Mouse (Mus musculus): ENCODE measurements around the gene Ccdc85a. TPM values are rescaled to one million over a fixed set of nuclear protein-coding genes. Genes with fewer than 3 reads are reported as not detected.
"Not testable (repeated sequence)": the region's sequence is repeated elsewhere in the genome, so short reads cannot be mapped to it uniquely, and the experiment has no call there.

Gene Ccdc85a
- polyA plus RNA-seq, 1 experiment = not detected

DNA sequence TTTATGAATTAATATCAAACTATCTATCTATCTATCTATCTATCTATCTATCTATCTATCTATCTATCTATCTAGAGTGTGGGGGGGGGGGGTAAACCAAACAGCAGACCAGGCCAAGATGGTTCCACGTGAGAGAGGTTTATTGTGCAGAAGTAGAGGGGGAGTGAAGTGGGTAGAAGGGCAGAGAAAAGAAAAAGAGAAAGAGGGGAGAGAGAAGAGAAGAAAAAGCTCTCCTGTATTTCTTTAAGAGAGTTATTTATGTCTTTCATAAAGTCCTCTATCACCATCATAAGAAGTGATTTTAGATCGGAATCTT is 218.2 kb downstream of the Ccdc85a start:
- no peaks in the 10 kb centered on the region for H3K79me3 ChIP-seq (ENCODE audit: low read depth)
- H3ac ChIP-seq (ENCODE audit: control insufficient read depth, insufficient read length, low read depth) = no peak overlapping the region
- no peaks in the 10 kb centered on the region for H3K36me3 ChIP-seq (ENCODE audit: control insufficient read depth, insufficient read depth)
- TF ChIP-seq FOSL1 (IDR thresholded peaks at IDR 0.05; ENCODE audit: insufficient read depth, low read length, poor library complexity, severe bottlenecking) (no peak), USF1 (IDR thresholded peaks at IDR 0.05; ENCODE audit: low read depth) (no peak), CEBPB (IDR thresholded peaks at IDR 0.05; ENCODE audit: low read depth) (no peak), MYOG (IDR thresholded peaks at IDR 0.05; ENCODE audit: control insufficient read depth, extremely low read depth, insufficient read length) (no peak), MAX (IDR thresholded peaks at IDR 0.05) (no peak), MYOD1 (IDR thresholded peaks at IDR 0.05; ENCODE audit: control insufficient read depth, insufficient read length, low read depth) (no peak), CTCF (IDR thresholded peaks at IDR 0.05; ENCODE audit: control insufficient read depth, insufficient read depth, insufficient read length) (no peak)
- no peak overlapping the region for H3K4me3 ChIP-seq (ENCODE audit: insufficient read depth, poor library complexity, severe bottlenecking)
- H3K27me3 ChIP-seq (ENCODE audit: control insufficient read depth, insufficient read depth, insufficient read length) = no peaks in the 10 kb centered on the region
- H3K79me2 ChIP-seq (ENCODE audit: control insufficient read depth, insufficient read depth) = no peaks in the 10 kb centered on the region

- H3K79me3 ChIP-seq (ENCODE audit: low read depth) = no peaks in the 10 kb centered on the region
- H3K4me3 ChIP-seq (ENCODE audit: insufficient read depth, poor library complexity, severe bottlenecking) = no peak overlapping the region
- H3K27me3 ChIP-seq (ENCODE audit: control insufficient read depth, insufficient read depth, insufficient read length) = no peaks in the 10 kb centered on the region
- TF ChIP-seq CTCF (IDR thresholded peaks at IDR 0.05; ENCODE audit: control insufficient read depth, insufficient read depth, insufficient read length) = no peak
- no peak for TF ChIP-seq CEBPB (IDR thresholded peaks at IDR 0.05; ENCODE audit: low read depth)
- TF ChIP-seq MYOG (IDR thresholded peaks at IDR 0.05; ENCODE audit: control insufficient read depth, extremely low read depth, insufficient read length) = no peak
- no peaks in the 10 kb centered on the region for H3K79me2 ChIP-seq (ENCODE audit: control insufficient read depth, insufficient read depth)
- no peak overlapping the region for H3ac ChIP-seq (ENCODE audit: control insufficient read depth, insufficient read length, low read depth)
- H3K36me3 ChIP-seq (ENCODE audit: control insufficient read depth, insufficient read depth) = no peaks in the 10 kb centered on the region
Measured at GRCm38 (mm10) chr11:28365209-28365928, 218.8 kb downstream of the Ccdc85a start.

GRCm38 (mm10) chr11:28343465-28343864 is 240.7 kb downstream of the Ccdc85a start:
- no peaks in the 10 kb centered on the region for H3K27me3 ChIP-seq (ENCODE audit: control insufficient read depth, insufficient read depth, insufficient read length)
- no peak overlapping the region for H3K4me3 ChIP-seq (ENCODE audit: insufficient read depth, poor library complexity, severe bottlenecking)
- H3K36me3 ChIP-seq (ENCODE audit: control insufficient read depth, insufficient read depth) = no peaks in the 10 kb centered on the region
- no peaks in the 10 kb centered on the region for H3K79me3 ChIP-seq (ENCODE audit: low read depth)
- TF ChIP-seq MYOG (IDR thresholded peaks at IDR 0.05; ENCODE audit: control insufficient read depth, extremely low read depth, insufficient read length) (no peak), MAX (IDR thresholded peaks at IDR 0.05) (no peak), FOSL1 (IDR thresholded peaks at IDR 0.05; ENCODE audit: insufficient read depth, low read length, poor library complexity, severe bottlenecking) (no peak), CEBPB (IDR thresholded peaks at IDR 0.05; ENCODE audit: low read depth) (no peak), MYOD1 (IDR thresholded peaks at IDR 0.05; ENCODE audit: control insufficient read depth, insufficient read length, low read depth) (no peak), CTCF (IDR thresholded peaks at IDR 0.05; ENCODE audit: control insufficient read depth, insufficient read depth, insufficient read length) (no peak), USF1 (IDR thresholded peaks at IDR 0.05; ENCODE audit: low read depth) (no peak)
- H3K79me2 ChIP-seq (ENCODE audit: control insufficient read depth, insufficient read depth) = no peaks in the 10 kb centered on the region
- no peak overlapping the region for H3ac ChIP-seq (ENCODE audit: control insufficient read depth, insufficient read length, low read depth)

DNA sequence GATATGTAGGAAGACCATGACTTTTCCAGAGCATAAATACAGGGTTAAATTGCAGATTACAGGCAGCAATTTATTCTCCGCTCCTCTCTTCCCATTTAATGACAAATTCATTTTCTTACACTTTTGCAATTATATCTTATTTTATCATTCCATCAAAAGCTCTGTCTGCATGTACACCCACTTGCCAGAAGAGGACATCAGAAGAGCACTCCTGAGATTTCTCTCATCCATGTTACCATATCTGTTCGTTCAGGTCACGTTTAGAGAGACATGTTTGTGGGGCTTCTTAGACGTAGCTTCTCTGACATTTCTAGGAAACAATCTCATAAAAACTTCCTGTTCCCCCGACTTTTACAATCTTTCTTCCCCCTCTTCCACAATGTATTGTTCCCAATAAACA is 242.2 kb downstream of the Ccdc85a start:
- Histone ChIP-seq H3ac (ENCODE audit: control insufficient read depth, insufficient read length, low read depth) (no peak overlapping the region), H3K79me2 (ENCODE audit: control insufficient read depth, insufficient read depth) (no peaks in the 10 kb centered on the region), H3K27me3 (ENCODE audit: control insufficient read depth, insufficient read depth, insufficient read length) (no peaks in the 10 kb centered on the region), H3K36me3 (ENCODE audit: control insufficient read depth, insufficient read depth) (no peaks in the 10 kb centered on the region), H3K79me3 (ENCODE audit: low read depth) (no peaks in the 10 kb centered on the region), H3K4me3 (ENCODE audit: insufficient read depth, poor library complexity, severe bottlenecking) (no peak overlapping the region)
- no peak for TF ChIP-seq CEBPB (IDR thresholded peaks at IDR 0.05; ENCODE audit: low read depth)
- TF ChIP-seq CTCF (IDR thresholded peaks at IDR 0.05; ENCODE audit: control insufficient read depth, insufficient read depth, insufficient read length) = no peak
- TF ChIP-seq FOSL1 (IDR thresholded peaks at IDR 0.05; ENCODE audit: insufficient read depth, low read length, poor library complexity, severe bottlenecking) = no peak
- no peak for TF ChIP-seq MYOD1 (IDR thresholded peaks at IDR 0.05; ENCODE audit: control insufficient read depth, insufficient read length, low read depth)
- no peak for TF ChIP-seq MAX (IDR thresholded peaks at IDR 0.05)
- TF ChIP-seq MYOG (IDR thresholded peaks at IDR 0.05; ENCODE audit: control insufficient read depth, extremely low read depth, insufficient read length) = no peak
- TF ChIP-seq USF1 (IDR thresholded peaks at IDR 0.05; ENCODE audit: low read depth) = no peak

- peak within 1 kb of the TSS; percentile 28 for H3K4me3 ChIP-seq (ENCODE audit: insufficient read depth, poor library complexity, severe bottlenecking)
Measured at GRCm38 (mm10) chr11:28339224-28340150, 244.6 kb downstream of the Ccdc85a start, which contains the start of gene Gm6685. Gene Gm6685 (minus strand): TSS chr11:28339867.

More at GRCm38 (mm10) chr11:28339224-28340150, 244.6 kb downstream of the Ccdc85a start, which contains the start of gene Gm6685:
- H3K36me3 ChIP-seq (ENCODE audit: control insufficient read depth, insufficient read depth); H3K27me3 ChIP-seq (ENCODE audit: control insufficient read depth, insufficient read depth, insufficient read length); H3K79me3 ChIP-seq (ENCODE audit: low read depth); H3K79me2 ChIP-seq (ENCODE audit: control insufficient read depth, insufficient read depth); H3ac ChIP-seq (ENCODE audit: control insufficient read depth, insufficient read length, low read depth): not testable (repeated sequence)

Other genes starting within 250 kb of the Ccdc85a start
- 5.1 TPM for gene Gm6685, start 244.5 kb downstream of the Ccdc85a start, polyA plus RNA-seq (2012; fragmentation: generic; extraction: Trizol)

Measured in C2C12 (cell line).